Mouse (Mus musculus) thymus, postnatal 0 days (tissue): Measurements from ENCODE around the gene Sult1b1. TPM values are rescaled to one million over a fixed set of nuclear protein-coding genes. Genes with fewer than 3 reads are reported as not detected.

Experiments
- polyA plus RNA-seq: library from polyadenylated mRNA; unstranded; fragments of >200 nt; fragmentation: Nextera tagmentation; extraction: Ambion mirVana; gene quantifications from 2 replicates; pipeline ENCODE4 v1.2.1, GENCODE M21; 2015

The Sult1b1 gene
- polyA plus RNA-seq, 1 experiment from 2014 or later: not detected

Other genes starting within 250 kb of the Sult1b1 start
- not detected in 2 replicates for gene Ugt2a3, start 201.0 kb downstream of the Sult1b1 start, polyA plus RNA-seq
- not detected in 2 replicates for gene Ugt2b38, start 114.0 kb downstream of the Sult1b1 start, polyA plus RNA-seq
- gene Ugt2a2, start 55.9 kb downstream of the Sult1b1 start, polyA plus RNA-seq: not detected in 2 replicates
- not detected in 2 replicates for gene Gm43638, start 51.4 kb downstream of the Sult1b1 start, polyA plus RNA-seq
- not detected in 2 replicates for gene Ugt2a1, start 47.3 kb downstream of the Sult1b1 start, polyA plus RNA-seq
- 0.15 TPM in 1 of 2 replicates, not detected in the other for gene Sult1d1, start 30.8 kb upstream of the Sult1b1 start, polyA plus RNA-seq
- gene Sult1e1, start 53.4 kb upstream of the Sult1b1 start, polyA plus RNA-seq: 0.25 and 0.36 TPM in 2 replicates
- gene Csn1s1, start 128.0 kb upstream of the Sult1b1 start, polyA plus RNA-seq: 0.13 and 0.14 TPM in 2 replicates
- 37.7 and 43.3 TPM in 2 replicates for gene Csn2, start 161.4 kb upstream of the Sult1b1 start, polyA plus RNA-seq
- 1.0 and 1.4 TPM in 2 replicates for gene Csn1s2a, start 236.4 kb upstream of the Sult1b1 start, polyA plus RNA-seq